Mouse (Mus musculus): ENCODE results near the gene Nav1. TPM values are rescaled to one million over a fixed set of nuclear protein-coding genes. Genes with fewer than 3 reads are reported as not detected.

Nav1 gene
- total RNA-seq, 2 experiments from 2014 or later, result 19.6 to 19.8 TPM

DNA sequence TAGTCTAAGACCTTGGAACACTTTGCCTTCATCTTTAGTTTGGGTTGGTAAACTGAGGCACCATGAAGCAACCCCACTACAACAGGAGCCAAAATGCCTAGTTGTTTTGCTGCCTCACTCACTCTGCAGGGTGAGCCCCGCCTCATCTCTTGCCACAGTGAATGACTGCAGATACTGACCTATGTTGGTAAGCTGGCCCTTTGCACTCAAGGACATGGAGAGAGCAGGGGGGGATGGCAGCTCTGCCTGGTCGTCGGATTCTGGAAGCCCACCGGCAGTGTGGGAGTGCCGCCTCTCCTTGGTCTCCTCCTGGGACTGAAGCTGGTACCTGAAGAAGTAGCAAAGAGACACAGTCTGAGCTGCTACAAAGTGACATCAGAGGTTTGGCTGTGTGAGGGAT, 139.6 kb downstream of the Nav1 start:
- DNase-seq (ENCODE audit: low spot score), result no peak
- intact Hi-C loops (cut with DNase I), result loop anchor here (5.0 kb wide), 1 partner anchor 35 kb away; no protein-coding TSS in a partner anchor

DNA sequence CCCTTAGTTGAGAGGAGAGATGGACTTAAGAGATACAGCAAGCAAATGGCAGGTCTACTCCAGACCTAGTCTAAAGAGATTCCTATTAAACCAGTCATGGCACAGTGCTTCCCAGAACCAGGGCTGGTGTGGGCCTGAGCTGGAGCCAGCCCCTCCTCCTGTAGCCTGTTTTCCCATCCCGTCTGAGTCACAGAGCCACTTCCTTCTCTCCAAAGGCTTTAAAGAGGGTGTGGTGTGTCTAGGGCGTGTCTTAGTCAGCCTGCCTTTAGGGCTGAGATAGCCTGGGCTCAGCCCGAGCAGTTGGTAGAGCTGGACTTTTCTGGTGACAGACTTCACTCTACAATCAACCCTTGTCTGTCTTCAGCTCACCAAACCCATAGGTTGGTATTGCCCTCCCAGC, 140.2 kb downstream of the Nav1 start:
- intact Hi-C loops (cut with DNase I), result loop anchor here (5.0 kb wide), 1 partner anchor 35 kb away; no protein-coding TSS in a partner anchor
- DNase-seq (ENCODE audit: low spot score), result peak; percentile 44

DNA sequence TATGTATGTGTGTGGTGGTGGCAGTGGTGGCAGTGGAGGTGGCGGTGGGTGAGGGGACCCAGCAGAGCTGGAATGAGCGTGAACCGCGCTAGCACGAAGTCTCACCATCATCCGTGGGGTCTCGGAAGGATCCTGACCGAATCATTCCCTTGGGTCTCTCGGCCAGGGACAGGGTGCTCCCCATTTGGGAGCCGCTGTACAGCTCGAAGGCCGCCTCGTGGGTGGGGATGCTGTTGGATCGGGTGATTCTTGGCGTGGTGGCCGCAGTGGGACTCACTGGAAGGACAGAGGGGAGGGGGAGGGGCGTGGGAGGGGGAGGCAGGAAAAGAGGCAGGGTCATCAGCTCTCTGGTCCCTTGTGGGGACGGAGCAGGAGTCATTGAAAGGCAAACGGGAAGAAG, 141.4 kb downstream of the Nav1 start:
- DNase-seq (ENCODE audit: low spot score), result no peak
- intact Hi-C loops (cut with DNase I), result loop anchor here (5.0 kb wide), 1 partner anchor 37 kb away; no protein-coding TSS in a partner anchor

DNA sequence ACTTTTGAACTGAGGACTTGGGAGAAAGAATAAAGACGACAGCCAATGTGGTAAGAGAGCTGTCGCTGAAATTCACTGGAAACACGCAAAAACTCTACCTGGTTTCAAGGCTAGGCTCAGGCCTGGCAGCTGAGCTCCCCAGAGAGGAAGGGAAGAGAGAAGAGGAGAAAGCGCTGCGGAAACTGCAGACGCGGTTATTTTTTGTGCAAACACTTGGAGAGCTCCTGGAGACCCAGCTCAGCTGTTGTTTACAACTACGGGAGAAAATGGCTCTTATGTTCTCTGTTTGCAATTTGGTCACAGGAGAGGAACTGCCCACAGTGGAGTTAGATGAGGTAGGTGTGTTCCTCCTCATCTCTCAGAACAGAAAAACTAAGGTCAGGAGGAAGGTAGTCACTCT, 144.4 kb downstream of the Nav1 start:
- no peak for DNase-seq (ENCODE audit: low spot score)
- intact Hi-C loops (cut with DNase I), result no loop called here

DNA sequence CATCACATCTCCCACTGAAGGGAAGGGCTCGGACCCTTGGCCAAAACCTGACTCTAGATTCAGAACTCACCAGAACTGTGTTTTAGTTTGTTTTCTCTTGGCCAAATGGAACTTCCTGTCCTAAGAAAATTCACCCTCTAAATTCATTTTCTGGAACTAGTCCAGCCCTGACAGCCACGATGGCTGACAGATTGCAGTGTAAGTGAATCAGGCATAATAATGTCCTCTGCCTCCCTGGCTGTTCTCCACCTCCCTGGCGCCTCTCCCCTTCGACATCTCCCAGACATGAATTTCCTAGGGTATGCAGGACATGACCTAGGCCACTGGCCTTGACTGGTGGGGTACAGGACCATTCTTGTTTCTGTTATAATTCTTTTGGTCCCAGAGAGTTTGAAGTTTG, 144.8 kb downstream of the Nav1 start:
- DNase-seq (ENCODE audit: low spot score), result no peak
- intact Hi-C loops (cut with DNase I), result no loop called here

DNA sequence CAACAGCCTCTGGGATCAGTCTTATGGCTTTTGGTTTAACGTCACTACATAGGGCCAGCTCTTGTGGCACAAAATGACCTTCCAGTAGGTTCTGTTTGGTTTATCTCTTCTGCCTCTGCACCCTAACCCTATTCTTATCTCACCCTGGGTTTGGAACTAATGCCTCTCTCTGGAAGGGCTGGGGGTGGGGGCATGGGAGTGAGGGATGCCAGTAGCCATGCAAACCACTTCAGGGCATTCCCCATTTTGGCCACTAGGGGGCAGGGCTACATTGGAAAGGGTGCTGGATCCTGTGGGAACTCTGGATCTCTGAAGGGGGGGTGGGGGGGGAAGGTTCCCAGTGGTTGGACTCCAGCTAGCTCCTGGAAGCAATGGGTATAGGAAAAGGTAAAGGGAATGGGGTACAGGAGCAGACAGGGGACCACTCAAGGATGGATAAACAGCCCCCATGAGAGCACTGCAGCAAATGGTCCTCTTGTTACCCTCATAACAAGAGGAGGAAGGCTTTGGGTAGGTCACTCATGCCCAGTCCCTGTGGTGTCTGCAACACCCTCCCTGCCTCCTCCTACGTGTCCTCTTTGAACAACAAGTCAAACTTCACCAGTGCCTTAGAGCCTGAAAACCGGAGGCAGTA, 145.9 kb downstream of the Nav1 start:
- peak; percentile 37 for DNase-seq (ENCODE audit: low spot score)
- intact Hi-C loops (cut with DNase I), result loop anchor here (1.0 to 2.0 kb wide), 3 partner anchors 79 to 238 kb away; no protein-coding TSS in a partner anchor

DNA sequence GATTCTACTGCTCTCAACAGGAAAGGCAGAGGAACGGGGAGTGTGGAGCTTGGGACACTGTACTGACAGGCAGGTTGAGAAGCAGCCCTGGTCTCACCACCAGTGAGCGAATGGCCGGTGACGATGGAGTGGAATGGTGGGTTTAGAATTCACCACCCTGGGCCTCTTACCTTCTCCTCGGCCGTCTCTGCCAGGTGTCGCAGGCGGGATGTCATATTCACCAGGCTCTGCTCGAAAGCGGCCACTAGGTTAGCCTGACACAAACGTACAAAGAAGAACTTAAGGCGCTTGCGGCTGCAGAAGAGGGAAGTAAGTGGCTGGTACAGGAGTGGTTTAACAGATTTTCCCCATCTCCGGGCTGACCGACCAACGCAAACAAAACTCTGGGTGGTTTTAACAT, 146.6 kb downstream of the Nav1 start:
- intact Hi-C loops (cut with DNase I), result loop anchor here (2.0 kb wide), 2 partner anchors 210 to 238 kb away; no protein-coding TSS in a partner anchor
- DNase-seq (ENCODE audit: low spot score), result no peak

DNA sequence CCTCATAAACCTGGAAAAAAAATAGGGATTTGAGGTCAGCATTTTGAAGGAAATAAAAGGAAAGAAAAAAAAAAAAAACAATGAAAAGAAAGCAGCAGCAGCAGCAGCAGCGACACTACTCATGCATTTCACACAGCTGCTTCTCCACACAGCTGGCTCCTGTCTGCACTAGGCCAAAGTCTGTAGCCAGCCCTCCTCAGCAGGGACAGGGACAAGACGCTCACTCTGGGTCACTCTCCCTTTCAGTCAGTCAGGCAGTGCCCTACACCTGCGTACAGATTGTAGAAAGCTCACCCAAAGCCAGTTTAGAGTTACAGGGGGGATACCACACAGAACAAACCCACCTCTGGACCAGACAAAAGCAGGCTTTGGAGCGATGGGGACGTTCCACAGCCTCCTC, 149.2 kb downstream of the Nav1 start:
- intact Hi-C loops (cut with DNase I), result no loop called here
- no peak for DNase-seq (ENCODE audit: low spot score)

DNA sequence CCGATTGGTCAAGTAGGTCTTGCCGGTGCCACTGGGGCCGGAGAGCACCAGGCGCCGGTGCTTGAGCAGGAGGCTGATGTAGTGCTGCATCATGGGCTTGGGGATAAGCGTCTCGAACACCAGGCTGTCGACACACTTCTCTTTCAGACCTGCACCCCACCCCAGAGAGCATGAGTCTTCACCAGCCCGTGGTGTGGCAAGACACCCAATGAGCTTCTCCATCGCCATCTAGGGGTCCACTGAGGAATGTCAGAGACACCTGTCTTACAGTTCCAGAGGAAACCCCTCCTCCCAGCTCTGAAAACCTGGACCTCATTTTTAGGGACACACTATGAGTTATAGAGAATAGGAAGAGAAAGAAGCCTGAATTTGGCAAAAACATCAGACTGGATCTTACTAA, 154.8 kb downstream of the Nav1 start:
- intact Hi-C loops (cut with DNase I), result no loop called here
- DNase-seq (ENCODE audit: low spot score), result no peak

DNA sequence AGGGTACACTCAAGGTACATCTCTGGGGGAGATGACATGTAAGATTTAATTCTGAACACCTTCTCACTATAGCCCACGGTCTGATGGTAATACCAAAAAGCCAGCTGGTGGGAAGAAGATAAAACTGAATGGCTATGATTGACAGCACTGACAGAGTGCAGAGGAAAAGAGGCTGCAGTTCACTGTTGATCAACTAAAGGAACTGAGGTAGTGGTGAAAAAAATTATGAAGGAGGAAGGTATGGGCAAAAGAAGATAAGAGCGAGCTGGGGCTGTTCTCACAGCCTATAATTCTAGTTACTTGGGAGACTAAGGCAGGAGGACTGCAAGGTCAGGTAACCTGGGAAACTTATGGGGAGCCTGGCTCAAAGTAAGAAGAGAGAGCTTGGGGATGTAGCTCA, 155.7 kb downstream of the Nav1 start:
- no peak for DNase-seq (ENCODE audit: low spot score)
- intact Hi-C loops (cut with DNase I), result no loop called here

DNA sequence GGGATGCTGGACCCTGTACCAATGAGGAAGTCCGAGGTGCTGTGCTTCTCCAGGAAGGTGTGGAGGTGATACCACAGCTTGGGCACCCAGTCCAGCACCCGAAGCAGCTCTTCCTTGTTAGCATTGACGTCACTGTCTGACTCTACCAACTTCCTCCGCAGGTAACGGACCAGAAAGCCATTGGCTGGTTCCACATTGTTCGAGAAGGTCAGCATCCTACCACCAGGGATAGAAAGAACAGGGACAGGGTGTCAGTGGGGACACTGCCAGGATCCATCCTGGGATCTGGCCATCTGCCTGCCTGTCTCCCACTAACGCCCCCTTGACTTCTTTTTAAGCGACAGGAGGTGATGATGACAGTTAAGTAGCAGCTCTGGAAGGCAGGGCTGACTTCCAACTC, 157.2 kb downstream of the Nav1 start:
- intact Hi-C loops (cut with DNase I), result no loop called here

DNA sequence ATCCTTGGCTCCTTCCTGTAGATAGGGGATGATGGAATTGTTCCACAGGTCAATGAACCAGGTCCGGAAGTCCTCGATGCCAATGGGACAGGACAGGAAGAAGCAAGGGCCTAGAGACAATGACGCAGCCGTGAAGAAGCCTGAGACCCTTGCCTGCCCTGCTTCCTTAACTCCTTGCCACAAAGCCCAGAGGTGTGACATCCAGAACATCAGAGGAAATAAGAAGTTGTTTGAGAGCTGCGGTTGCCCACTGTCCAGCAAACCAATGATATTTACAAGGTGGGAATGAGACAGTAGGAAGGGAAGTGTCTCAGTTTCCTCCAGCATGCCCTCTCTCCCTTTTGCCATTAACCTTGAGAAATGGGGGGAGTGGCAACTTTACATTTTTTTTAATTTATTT, 158.2 kb downstream of the Nav1 start:
- DNase-seq (ENCODE audit: low spot score), result no peak
- intact Hi-C loops (cut with DNase I), result no loop called here

More for the DNA sequence above, 157.2 kb downstream of the Nav1 start:
- no peak for DNase-seq (ENCODE audit: low spot score)

DNA sequence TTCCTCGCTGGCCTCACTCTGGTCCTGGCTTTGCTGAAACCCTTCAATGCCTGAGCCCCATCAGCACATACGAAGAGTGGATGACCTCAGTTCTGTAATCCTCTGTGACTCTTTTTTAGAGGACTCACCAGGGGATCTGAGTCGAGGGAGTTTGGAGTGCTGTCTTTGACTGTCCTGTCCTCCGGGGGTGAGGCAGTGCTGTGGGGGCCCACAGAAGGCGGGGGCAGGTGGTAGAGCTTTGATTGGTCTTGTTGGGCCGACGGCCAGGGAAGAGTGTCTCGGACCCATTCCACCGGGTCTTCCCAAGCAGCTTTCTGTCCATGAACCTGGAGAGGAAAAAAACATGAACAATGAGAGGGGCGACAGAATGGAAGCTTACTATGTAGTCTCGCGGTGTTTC, 163.6 kb downstream of the Nav1 start:
- intact Hi-C loops (cut with DNase I), result no loop called here
- no peak for DNase-seq (ENCODE audit: low spot score)

DNA sequence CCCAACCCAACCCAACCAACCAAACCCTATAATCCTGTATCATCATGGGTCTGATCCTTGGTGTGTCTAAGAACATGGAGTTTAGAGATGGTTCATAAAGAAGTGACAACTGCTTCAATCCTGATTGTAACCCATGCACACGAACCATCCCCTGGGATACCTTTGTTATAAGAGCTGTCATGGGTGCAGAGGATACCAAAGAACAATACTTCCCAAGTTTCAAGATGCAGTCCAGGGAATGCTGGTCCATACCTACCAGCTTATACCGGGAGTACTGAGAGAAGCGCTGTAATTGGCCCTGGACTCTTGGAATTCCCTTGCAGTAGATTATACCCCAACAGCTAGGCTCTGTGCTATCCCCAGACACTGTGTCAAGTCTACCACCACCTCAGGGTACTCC, 165.2 kb downstream of the Nav1 start:
- DNase-seq (ENCODE audit: low spot score), result no peak
- intact Hi-C loops (cut with DNase I), result no loop called here

DNA sequence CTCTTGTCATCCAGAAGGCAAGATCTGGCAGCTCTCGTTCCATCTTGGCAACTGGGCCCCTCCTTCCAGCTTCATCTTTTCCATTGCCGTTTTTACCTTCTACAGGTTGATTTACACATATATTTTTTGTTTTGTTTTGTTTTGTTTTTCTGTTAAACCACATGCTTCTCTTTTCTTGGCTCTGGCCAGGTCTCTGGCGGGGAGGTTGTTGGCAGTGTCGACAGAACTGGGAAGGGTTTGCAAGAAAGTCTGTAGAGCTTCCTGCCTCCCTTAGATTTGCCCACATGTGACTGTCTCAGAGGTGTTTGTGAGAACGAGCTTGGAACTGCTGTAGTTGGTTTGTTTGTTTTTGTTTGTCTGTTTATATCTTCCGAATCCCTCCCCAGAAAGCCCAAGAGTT, 166.1 kb downstream of the Nav1 start:
- intact Hi-C loops (cut with DNase I), result no loop called here
- DNase-seq (ENCODE audit: low spot score), result no peak

DNA sequence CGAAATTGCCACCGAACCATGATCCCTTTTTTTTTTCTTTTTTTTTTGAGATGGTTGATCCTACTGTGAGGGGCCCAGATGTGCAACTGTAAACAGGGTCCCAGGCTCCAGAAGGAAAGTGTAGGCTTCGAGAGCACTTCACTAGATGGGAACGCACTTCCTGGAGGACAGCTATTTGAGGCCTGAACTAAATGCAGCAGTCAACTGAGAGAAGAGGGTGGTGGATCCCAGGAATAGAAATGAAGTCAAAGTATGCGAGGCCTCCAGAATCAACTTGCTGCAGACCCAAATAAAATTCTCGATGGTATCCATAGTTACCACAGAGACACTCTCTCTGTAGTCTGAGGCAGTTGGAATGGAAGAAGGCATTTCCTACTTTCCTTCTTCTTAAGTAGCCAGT, 168.3 kb downstream of the Nav1 start:
- DNase-seq (ENCODE audit: low spot score), result no peak
- intact Hi-C loops (cut with DNase I), result loop anchor here (10.0 kb wide), 1 partner anchor 264 kb away; no protein-coding TSS in a partner anchor

DNA sequence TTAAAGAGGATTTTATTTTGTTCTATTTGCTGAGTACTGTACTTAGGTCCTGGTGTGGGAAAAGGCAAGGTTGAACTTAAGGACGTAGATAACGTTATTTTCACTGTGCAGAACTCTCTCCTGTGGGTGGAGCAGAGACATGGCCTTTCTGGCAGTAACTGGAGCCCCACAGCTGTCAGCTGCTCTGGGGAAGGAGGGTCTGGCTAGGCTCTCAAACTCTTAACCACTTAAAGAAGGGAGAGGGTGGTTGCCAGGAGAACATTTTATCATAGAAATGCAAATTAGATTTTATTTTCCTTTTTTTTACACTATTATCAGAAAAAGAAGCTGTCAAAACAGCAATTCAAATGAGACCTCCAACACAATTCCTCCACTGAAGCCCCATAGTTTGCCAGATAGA, 171.3 kb downstream of the Nav1 start:
- intact Hi-C loops (cut with DNase I), result loop anchor here (10.0 kb wide), 1 partner anchor 261 kb away; no protein-coding TSS in a partner anchor
- DNase-seq (ENCODE audit: low spot score), result no peak

DNA sequence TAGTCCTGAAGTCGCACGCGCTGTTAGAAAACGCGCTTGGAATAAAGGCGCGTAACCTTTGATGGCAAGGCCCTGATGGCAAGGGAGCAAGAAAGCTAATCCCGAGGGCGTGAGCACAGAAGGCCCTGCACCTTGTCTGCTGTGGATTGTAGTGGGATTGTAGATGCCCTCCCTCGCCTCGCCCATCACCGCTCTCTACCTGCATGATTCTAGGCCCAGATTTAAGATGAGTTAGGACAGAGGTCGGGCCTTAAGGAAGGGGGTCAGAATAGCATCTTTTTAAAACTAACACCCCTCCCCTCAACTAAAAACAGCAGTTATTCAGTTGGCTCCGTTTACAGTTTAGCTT, 176.5 kb downstream of the Nav1 start:
- intact Hi-C loops (cut with DNase I), result loop anchor here (10.0 kb wide), 1 partner anchor 256 kb away; no protein-coding TSS in a partner anchor
- DNase-seq (ENCODE audit: low spot score), result no peak

DNA sequence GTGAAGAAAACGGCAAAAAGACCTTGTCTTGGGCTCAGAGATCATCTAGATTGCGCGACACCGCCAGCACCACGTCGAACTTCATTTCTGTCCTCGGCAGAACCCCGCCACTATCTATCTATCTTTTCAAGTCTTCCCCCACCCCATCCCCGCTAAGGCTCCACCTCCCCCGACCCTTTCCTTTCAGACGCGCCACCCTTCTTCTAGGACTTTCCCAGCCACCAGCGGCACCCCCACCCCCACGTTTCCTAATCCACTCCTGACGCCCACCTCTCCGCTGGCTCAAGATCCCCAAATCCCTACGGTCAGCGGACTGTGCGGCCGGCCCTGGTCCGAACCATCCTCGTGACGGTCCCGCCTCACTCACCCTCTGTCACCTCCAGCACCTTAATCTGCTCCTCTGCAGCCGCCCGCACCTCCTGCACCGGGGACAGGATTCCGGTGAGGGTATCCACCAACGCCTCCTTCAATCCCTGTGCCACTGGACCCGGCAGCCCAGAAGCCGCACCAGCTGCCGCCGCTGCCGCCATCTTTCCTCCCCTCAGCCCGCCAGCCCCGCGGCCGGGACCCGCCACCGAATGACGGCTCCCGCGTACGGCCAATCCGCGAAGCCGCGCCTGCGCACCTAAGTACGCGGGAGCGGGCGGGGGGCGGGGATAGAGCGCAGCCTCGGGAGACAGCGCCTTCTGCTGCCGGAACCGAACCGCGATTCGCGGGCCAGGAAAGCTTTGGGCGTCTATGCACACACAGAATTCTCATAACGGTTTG, 177.0 kb downstream of the Nav1 start, which contains the start of gene Ipo9:
TSS of gene Ipo9 (minus strand) at position 599 of the 768 bp plus-strand sequence.
- DNase-seq (ENCODE audit: low spot score), result peak; percentile 84
- intact Hi-C loops (cut with DNase I), result loop anchor here (2.0 to 10.0 kb wide), 2 partner anchors 17 to 255 kb away; no protein-coding TSS in a partner anchor

DNA sequence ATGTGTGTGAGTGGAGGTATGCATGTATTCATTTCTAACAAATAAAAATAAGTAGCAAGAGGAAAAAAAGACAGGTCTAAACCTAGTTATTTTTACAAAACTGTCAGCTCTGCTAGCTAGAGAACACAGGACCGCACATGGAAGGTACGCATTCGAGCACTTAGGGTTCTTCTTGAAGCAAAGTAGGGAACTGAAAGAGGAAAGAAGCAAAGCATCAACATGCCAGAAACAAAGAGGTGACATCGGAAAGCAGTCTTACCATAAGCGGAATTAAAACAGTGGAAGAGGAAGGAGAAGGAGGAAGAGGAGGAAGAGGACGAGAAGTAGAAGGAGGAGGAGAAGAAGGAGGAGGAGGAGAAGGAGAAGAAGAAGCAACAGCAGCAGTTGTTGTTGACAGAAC, 179.7 kb downstream of the Nav1 start:
- intact Hi-C loops (cut with DNase I), result no loop called here
- DNase-seq (ENCODE audit: low spot score), result no peak

DNA sequence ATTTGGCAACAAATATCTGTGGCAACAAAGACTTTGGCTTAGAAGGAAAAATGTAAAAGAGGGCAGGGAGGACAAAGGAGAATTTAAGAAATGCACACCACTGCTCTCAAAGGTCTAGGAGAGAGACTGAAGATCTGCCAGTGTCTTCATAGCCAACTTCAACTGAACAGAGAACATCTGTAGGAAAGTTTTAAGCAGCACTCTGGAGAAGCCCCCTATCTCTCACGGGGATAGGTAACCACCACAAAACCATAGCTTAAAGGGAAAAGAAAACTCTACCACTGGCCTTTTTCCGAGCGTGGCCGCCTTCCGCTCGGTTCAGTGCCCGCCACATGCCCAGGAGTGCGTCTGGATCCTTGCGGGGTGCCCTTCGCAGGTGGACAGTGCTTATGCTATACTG, 180.4 kb downstream of the Nav1 start:
- intact Hi-C loops (cut with DNase I), result no loop called here

More for the DNA sequence above, 180.4 kb downstream of the Nav1 start:
- DNase-seq (ENCODE audit: low spot score), result no peak
